Mouse (Mus musculus): Measurements from ENCODE around the gene Eif4a3. TPM values are rescaled to one million over a fixed set of nuclear protein-coding genes. Genes with fewer than 3 reads are reported as not detected.
A peak's percentile ranks its signal among the peaks of the same experiment; 100 is the strongest.
"Not testable (repeated sequence)": the region's sequence is repeated elsewhere in the genome, so short reads cannot be mapped to it uniquely, and the experiment has no call there.

Gene Eif4a3
- polyA plus RNA-seq, 1 experiment: 20.2 TPM

DNA sequence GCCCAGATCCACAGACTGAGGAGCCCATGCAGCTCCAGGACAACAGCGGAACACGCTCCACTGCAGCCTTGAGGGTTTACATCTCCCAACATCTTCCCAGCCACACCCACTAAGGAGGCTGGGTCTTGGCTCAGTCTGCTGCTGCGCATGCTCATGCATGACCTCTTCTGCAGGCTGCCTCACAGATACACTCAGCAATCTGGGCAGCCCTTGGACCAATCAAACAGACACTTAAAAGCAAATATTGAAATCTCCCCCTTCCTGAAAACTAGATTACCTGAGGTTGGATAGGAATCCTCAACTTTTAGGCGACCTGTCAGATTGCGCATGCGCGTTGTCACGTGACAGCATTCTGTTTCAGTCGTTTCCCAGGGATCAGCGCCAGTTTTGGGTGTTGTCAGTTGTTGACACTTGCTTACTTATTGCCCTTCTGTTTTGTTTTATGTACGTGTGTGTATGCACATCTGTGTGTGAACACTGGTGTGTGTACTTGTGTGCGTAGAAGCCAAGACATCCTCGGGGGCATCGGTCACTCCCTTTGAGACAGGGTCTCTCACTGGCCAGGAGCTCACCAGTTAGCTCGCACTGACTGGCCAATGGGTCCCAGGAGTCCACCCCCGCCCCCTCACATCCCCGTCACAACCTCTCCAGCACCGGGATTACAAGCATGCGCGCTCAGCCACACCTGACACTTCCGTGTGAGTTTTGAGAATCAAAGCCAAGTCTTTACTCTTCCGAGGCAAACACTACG lies 41.1 kb downstream of the Eif4a3 start:
- Histone ChIP-seq H3K36me3 (ENCODE audit: control insufficient read depth) (no peaks in the 10 kb centered on the region), H3K4me1 (ENCODE audit: control insufficient read depth) (peaks cover 15% of the 10 kb centered on the region), H3K27me3 (ENCODE audit: control insufficient read depth) (no peaks in the 10 kb centered on the region), H3K9me3 (ENCODE audit: control insufficient read depth, low read length) (no peaks in the 10 kb centered on the region), H3K4me3 (replicated peaks) (peak overlapping the region; percentile 56)
- TF ChIP-seq TAL1 (IDR thresholded peaks at IDR 0.05; ENCODE audit: low read length) (no peak), GATA1 (IDR thresholded peaks at IDR 0.05; ENCODE audit: low read length) (no peak)

DNA sequence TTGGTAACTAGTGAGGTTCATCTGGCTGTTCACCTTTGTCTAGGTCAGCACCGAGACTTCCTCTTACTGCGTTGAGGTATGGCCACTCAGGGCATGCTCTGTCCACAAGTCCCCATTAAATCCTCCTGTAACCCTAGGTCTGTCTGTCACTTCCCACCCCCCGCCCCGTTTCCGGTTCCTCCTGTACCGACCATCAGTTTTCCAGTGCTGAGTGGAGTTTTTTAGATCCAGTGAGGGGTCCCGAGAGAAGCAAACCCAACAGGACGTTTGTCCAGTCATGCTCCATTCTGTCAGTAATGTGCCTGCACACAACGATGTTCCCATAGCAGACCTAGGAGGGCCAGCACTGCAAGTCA lies 41.7 kb downstream of the Eif4a3 start:
- TF ChIP-seq GATA1 (IDR thresholded peaks at IDR 0.05; ENCODE audit: low read length) (no peak), TAL1 (IDR thresholded peaks at IDR 0.05; ENCODE audit: low read length) (no peak)
- H3K27me3 ChIP-seq (ENCODE audit: control insufficient read depth): peaks cover under 1% of the 10 kb centered on the region; the same call in 1 of the 2 replicates
- peak overlapping the region; percentile 56 for H3K4me3 ChIP-seq (replicated peaks)

DNA sequence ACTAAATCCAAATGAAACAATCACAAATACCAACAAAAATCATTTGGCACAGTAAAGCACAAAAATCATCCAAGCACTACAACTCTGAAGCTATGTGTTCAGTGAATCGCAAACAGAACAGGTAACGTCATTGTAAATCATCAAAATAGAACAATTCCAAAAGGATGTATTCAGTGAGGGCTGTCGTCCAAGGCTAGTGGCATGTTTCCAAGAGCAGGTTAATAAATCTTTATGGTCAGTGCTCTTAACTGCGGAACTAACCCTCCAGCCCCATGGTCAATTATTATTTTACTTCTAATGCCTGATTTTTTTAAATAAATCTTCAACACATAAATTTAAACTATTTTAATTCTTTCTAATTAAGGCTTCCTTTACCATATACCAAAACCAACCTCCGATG lies 43.3 kb downstream of the Eif4a3 start:
- H3K4me1 ChIP-seq (ENCODE audit: control insufficient read depth): peaks cover 21% of the 10 kb centered on the region
- H3K27me3 ChIP-seq (ENCODE audit: control insufficient read depth); H3K4me3 ChIP-seq (replicated peaks); H3K36me3 ChIP-seq (ENCODE audit: control insufficient read depth); H3K9me3 ChIP-seq (ENCODE audit: control insufficient read depth, low read length): not testable (repeated sequence)

More for the DNA sequence above, 41.7 kb downstream of the Eif4a3 start:
- Histone ChIP-seq H3K4me1 (ENCODE audit: control insufficient read depth) (peaks cover 16% of the 10 kb centered on the region), H3K36me3 (ENCODE audit: control insufficient read depth) (no peaks in the 10 kb centered on the region), H3K9me3 (ENCODE audit: control insufficient read depth, low read length) (no peaks in the 10 kb centered on the region)

DNA sequence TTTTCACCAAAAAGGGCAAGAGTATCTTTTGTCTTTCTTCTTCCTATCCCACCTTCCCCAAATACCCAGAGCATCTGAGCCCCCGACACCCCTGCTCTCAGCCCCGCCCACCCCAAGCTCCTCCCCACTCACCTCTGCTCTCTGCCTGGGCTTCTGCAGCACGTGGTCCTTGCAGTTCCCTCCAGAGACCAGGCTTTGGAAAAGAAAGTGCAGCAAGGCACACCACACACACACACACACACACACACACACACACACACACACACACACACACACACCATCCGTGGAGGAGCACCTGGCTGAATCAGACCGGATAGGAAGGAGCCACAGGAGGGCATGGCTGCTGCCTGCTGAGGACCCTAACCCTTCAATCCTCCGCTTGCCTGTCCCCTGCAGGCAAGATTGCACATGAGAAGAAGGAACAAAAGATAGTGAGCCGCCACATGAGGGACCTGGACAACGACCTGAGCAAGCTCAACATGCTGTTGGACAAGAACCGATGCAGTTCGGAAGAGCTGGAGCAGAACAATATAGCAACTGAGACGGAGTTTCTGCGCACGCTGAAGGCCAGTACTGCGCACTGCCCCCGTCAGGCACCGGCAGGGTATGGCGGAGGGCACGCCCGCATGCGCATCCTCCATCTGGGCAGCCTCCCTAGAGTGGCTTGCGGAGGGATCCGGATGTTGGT lies 46.9 kb downstream of the Eif4a3 start:
- H3K27me3 ChIP-seq (ENCODE audit: control insufficient read depth): peaks cover 5% of the 10 kb centered on the region
- TF ChIP-seq GATA1 (IDR thresholded peaks at IDR 0.05; ENCODE audit: low read length) (no peak), TAL1 (IDR thresholded peaks at IDR 0.05; ENCODE audit: low read length) (no peak)
- H3K9me3 ChIP-seq (ENCODE audit: control insufficient read depth, low read length): no peaks in the 10 kb centered on the region
- H3K4me3 ChIP-seq (replicated peaks): no peak overlapping the region
- H3K36me3 ChIP-seq (ENCODE audit: control insufficient read depth): no peaks in the 10 kb centered on the region
- peaks cover 20% of the 10 kb centered on the region for H3K4me1 ChIP-seq (ENCODE audit: control insufficient read depth)

DNA sequence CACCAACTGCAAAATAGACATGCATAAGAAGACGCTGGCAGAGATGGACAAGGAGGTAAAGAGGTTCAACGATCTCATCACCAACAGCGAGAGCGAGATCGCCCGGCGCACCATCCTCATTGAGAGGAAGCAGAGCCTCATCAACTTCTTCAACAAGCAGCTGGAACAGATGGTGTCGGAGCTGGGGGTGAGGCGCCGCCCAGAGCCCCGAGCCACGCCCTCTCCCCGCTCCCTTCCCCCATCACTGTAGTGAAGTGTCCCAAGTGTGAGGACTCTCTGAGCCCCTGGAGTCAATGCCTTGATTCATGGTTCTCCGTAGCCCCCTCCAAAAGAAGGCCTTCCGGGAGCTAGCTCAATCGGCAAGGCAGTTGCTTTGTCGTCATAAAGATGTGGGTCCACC lies 48.9 kb downstream of the Eif4a3 start:
- no peaks in the 10 kb centered on the region for H3K9me3 ChIP-seq (ENCODE audit: control insufficient read depth, low read length)
- peaks cover 5% of the 10 kb centered on the region for H3K27me3 ChIP-seq (ENCODE audit: control insufficient read depth)
- peaks cover 19% of the 10 kb centered on the region for H3K4me1 ChIP-seq (ENCODE audit: control insufficient read depth)
- TF ChIP-seq TAL1 (IDR thresholded peaks at IDR 0.05; ENCODE audit: low read length) (no peak), GATA1 (IDR thresholded peaks at IDR 0.05; ENCODE audit: low read length) (no peak)
- H3K4me3 ChIP-seq (replicated peaks): no peak overlapping the region
- H3K36me3 ChIP-seq (ENCODE audit: control insufficient read depth): no peaks in the 10 kb centered on the region

DNA sequence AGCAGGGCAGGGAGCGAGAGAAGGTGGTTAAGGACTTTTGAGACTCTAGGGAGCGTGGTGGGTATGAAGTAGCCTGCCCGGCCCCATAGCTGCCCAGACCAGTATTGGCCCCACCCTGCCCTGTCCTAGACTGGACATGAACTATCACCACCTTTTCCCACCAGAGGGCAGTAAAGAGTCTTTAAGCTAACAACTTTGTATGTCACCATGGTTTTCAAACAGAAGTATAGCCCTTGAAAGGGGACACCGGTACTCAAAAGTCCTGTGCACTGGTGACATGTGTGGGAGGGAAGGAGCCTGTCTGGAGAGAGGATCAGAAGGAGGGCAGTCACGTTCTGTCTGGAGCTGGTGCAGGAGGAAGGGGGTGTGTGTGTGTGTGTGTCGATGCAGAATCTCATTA lies 50.9 kb downstream of the Eif4a3 start:
- no peak overlapping the region for H3K4me3 ChIP-seq (replicated peaks)
- H3K9me3 ChIP-seq (ENCODE audit: control insufficient read depth, low read length): no peaks in the 10 kb centered on the region
- peaks cover 19% of the 10 kb centered on the region for H3K4me1 ChIP-seq (ENCODE audit: control insufficient read depth)
- H3K27me3 ChIP-seq (ENCODE audit: control insufficient read depth): peaks cover 5% of the 10 kb centered on the region
- TF ChIP-seq TAL1 (IDR thresholded peaks at IDR 0.05; ENCODE audit: low read length): no peak
- no peak for TF ChIP-seq GATA1 (IDR thresholded peaks at IDR 0.05; ENCODE audit: low read length)
- H3K36me3 ChIP-seq (ENCODE audit: control insufficient read depth): no peaks in the 10 kb centered on the region

DNA sequence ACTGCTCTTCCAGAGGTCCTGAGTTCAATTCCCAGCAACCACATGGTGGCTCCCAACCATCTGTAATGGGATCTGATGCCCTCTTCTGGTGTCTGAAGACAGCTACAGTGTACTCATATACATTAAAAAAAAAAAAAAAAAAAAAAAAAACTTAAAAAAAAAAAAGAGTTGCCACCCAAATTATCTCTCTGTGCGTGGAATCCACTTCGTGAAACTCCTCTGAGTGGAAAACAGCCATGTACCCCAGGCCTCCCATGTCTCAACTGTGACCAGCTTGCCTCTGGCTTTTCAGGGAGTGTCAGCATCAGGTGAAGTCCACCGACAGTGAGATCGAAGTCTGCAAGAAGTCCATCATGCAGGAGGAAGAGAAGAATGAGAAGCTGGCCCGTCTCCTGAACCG lies 54.3 kb downstream of the Eif4a3 start:
- not testable (repeated sequence) for H3K27me3 ChIP-seq (ENCODE audit: control insufficient read depth); H3K9me3 ChIP-seq (ENCODE audit: control insufficient read depth, low read length); H3K4me1 ChIP-seq (ENCODE audit: control insufficient read depth); H3K36me3 ChIP-seq (ENCODE audit: control insufficient read depth); H3K4me3 ChIP-seq (replicated peaks)

DNA sequence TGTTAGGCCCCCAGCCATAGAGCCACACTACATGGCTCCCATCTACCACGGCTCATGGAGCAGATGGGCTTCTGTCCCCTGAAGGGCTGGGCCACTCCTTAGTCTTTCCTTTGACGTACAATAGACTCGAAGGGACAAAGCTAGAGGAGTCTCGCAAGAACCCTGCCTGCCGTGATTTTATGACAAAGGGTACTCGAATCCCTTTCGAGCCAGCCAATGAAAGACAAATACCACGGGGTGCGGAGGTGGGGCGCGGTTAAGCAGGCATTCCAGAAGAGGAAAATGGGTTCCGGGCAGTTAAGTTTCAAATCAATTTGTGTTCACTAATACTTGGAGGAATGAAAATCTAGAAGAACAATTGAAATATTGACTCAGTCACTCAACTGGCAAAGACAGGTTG lies 60.4 kb downstream of the Eif4a3 start:
- no peaks in the 10 kb centered on the region; the same call in 1 of the 2 replicates for H3K9me3 ChIP-seq (ENCODE audit: control insufficient read depth, low read length)
- H3K4me3 ChIP-seq (replicated peaks): no peak overlapping the region
- H3K27me3 ChIP-seq (ENCODE audit: control insufficient read depth): peaks cover 4% of the 10 kb centered on the region; the same call in 1 of the 2 replicates
- H3K4me1 ChIP-seq (ENCODE audit: control insufficient read depth): peaks cover 12% of the 10 kb centered on the region
- TF ChIP-seq TAL1 (IDR thresholded peaks at IDR 0.05; ENCODE audit: low read length) (no peak), GATA1 (IDR thresholded peaks at IDR 0.05; ENCODE audit: low read length) (no peak)
- no peaks in the 10 kb centered on the region for H3K36me3 ChIP-seq (ENCODE audit: control insufficient read depth)

Other genes with a start within 250 kb of the Eif4a3 start
- gene Cbx4, start 213.9 kb downstream of the Eif4a3 start, polyA plus RNA-seq (2012): 0.35 and 0.59 TPM in 2 replicates
- gene Tbc1d16, start 71.6 kb downstream of the Eif4a3 start, polyA plus RNA-seq (2012): 0.01 TPM in 2 replicates
- 0.07 TPM in 1 of 2 replicates, not detected in the other for gene Ccdc40, start 71.5 kb downstream of the Eif4a3 start, polyA plus RNA-seq (2012)
- 1.2 and 1.5 TPM in 2 replicates for gene Gaa, start 32.2 kb downstream of the Eif4a3 start, polyA plus RNA-seq (2012)
- gene Card14, start 7.7 kb upstream of the Eif4a3 start, polyA plus RNA-seq (2012): 0.01 TPM in 1 of 2 replicates, not detected in the other
- 0.02 and 0.15 TPM in 2 replicates for gene Sgsh, start 55.4 kb upstream of the Eif4a3 start, polyA plus RNA-seq (2012)
- not detected in 2 replicates for gene Slc26a11, start 55.5 kb upstream of the Eif4a3 start, polyA plus RNA-seq (2012)
- gene Rnf213, start 93.0 kb upstream of the Eif4a3 start, polyA plus RNA-seq (2012): 0.01 and 0.02 TPM in 2 replicates
- 1.1 and 1.2 TPM in 2 replicates for gene Endov, start 191.3 kb upstream of the Eif4a3 start, polyA plus RNA-seq (2012)
- not detected in 2 replicates for gene Nptx1, start 247.7 kb upstream of the Eif4a3 start, polyA plus RNA-seq (2012)